Mouse (Mus musculus) embryonic facial prominence, embryonic 11.5 days (tissue): ENCODE measurements around the gene Gemin5. TPM values are rescaled to one million over a fixed set of nuclear protein-coding genes. Genes with fewer than 3 reads are reported as not detected.
"Not testable (repeated sequence)": the region's sequence is repeated elsewhere in the genome, so short reads cannot be mapped to it uniquely, and the experiment has no call there.

Experiments used
- ATAC-seq: fragments of 200-750 bp; cut with Nextera tagmentation; replicated peaks from 2 replicates; pipeline ENCODE4 v1.8.0; 2017; ENCODE audit warnings: low read depth; ENCODE audit not compliant: insufficient number of reproducible peaks, low FRiP score, low TSS enrichment
- DNase-seq: peaks from one replicate; pipeline ENCODE4 v3.0.0-alpha.2; 2015; ENCODE audit warnings: low spot score
- H3K27ac ChIP-seq: fragments of 300-500 bp; sonication (generic); replicated peaks from 2 replicates; pipeline ENCODE4 v1.5.1; 2014; ENCODE audit warnings: mild to moderate bottlenecking, low read depth, low read length, control low read depth
- H3K27me3 ChIP-seq: fragments of 300-500 bp; sonication (generic); 2 replicates; pipeline ENCODE4 v1.6.1; 2014; ENCODE audit warnings: mild to moderate bottlenecking, low read length, moderate library complexity, mixed read lengths; ENCODE audit not compliant: control insufficient read depth, insufficient read depth
- H3K36me3 ChIP-seq: fragments of 300-500 bp; sonication (generic); replicated peaks from 2 replicates; pipeline ENCODE4 v1.6.1; 2014; ENCODE audit warnings: low read depth, mild to moderate bottlenecking, low read length, moderate library complexity, mixed read lengths; ENCODE audit not compliant: control insufficient read depth, insufficient read depth
- H3K4me1 ChIP-seq: fragments of 300-500 bp; sonication (generic); 2 replicates; pipeline ENCODE4 v1.6.1; 2014; ENCODE audit warnings: low read length, mixed read lengths; ENCODE audit not compliant: control insufficient read depth, insufficient read depth
- H3K4me2 ChIP-seq: fragments of 300-500 bp; sonication (generic); 2 replicates; pipeline ENCODE4 v1.6.1; 2014; ENCODE audit warnings: low read depth, mild to moderate bottlenecking, control low read depth, low read length, moderate library complexity
- H3K4me3 ChIP-seq: fragments of 300-500 bp; sonication (generic); 2 replicates; pipeline ENCODE4 v1.5.1; 2014; ENCODE audit warnings: low read depth, low read length, control low read depth
- H3K9ac ChIP-seq: fragments of 300-500 bp; sonication (generic); replicated peaks from 2 replicates; pipeline ENCODE4 v1.6.1; 2014; ENCODE audit warnings: mild to moderate bottlenecking, control low read depth, low read length
- H3K9me3 ChIP-seq: fragments of 300-500 bp; sonication (generic); replicated peaks from 2 replicates; pipeline ENCODE4 v1.6.1; 2016; ENCODE audit warnings: mild to moderate bottlenecking, low read length, inconsistent platforms, mixed read lengths; ENCODE audit not compliant: control insufficient read depth
- WGBS: fragments of 180-500 bp; shearing (Covaris S2); extraction: QIAGEN DNeasy Blood & Tissue Kit; methylation state at CpG from one replicate; pipeline ENCODE4 v1.1.7; 2014; 5-methylcytosine and 5-hydroxymethylcytosine counted together
- polyA plus RNA-seq: library from polyadenylated mRNA; unstranded; fragments of >200 nt; fragmentation: Nextera tagmentation; extraction: Ambion mirVana; gene quantifications from 2 replicates; pipeline ENCODE4 v1.2.1, GENCODE M21; 2014

The Gemin5 gene
- polyA plus RNA-seq, result 27.3 and 27.6 TPM in 2 replicates

- Histone ChIP-seq H3K27ac (0 out of 2 replicates have a peak within 1 kb of the TSS, but pooled peaks have one; percentile 35), H3K4me1 (no peaks in the 10 kb centered on the region), H3K9ac (peak within 1 kb of the TSS; percentile 86), H3K4me2 (peak within 1 kb of the TSS; percentile 53), H3K9me3 (no peaks in the 10 kb centered on the region), H3K36me3 (peaks cover 4% of the 10 kb centered on the region), H3K27me3 (no peaks in the 10 kb centered on the region), H3K4me3 (peak within 1 kb of the TSS; percentile 92)
- 1% methylated on average over 71 of the region's 71 CpGs for WGBS
- peak; percentile 89 for DNase-seq
- peak; percentile 75 for ATAC-seq
Observed at GRCm38 (mm10) chr11:58168167-58168915, at the start of gene Gemin5. TSS of gene Gemin5 (minus strand) at chr11:58168539.

- ATAC-seq, result no peak
- no peak overlapping the region for H3K4me3 ChIP-seq
- no peak for DNase-seq
- no peaks in the 10 kb centered on the region for H3K36me3 ChIP-seq
- H3K27me3 ChIP-seq, result no peaks in the 10 kb centered on the region
- no peaks in the 10 kb centered on the region for H3K9me3 ChIP-seq
- no peak overlapping the region for H3K9ac ChIP-seq
- H3K4me1 ChIP-seq, result no peaks in the 10 kb centered on the region
- no peak overlapping the region for H3K4me2 ChIP-seq
- 85% methylated on average over 6 of the region's 6 CpGs for WGBS
- no peak overlapping the region for H3K27ac ChIP-seq
Observed at GRCm38 (mm10) chr11:58216823-58217222, 48.5 kb upstream of the Gemin5 start.

DNA sequence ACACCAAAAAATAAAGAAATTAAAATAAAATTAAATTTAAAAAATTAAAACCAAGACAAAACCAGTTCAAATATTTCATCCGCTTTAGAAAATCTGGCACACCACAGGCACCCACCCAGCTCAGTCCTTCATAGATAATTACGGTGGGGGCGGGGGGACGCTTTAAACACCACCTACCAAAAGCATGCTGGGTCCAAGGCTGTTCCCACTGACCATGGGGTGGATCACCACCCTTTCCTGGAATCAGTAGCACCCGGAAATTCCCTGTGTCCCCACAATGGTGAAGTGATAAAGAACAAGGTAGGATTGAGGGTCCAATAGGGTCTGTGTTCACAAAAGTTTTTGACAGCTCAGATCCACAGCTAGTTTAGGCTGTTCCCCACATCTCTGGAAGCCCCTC is 47.5 kb upstream of the Gemin5 start:
- H3K4me2 ChIP-seq, result no peak overlapping the region
- H3K4me1 ChIP-seq, result no peaks in the 10 kb centered on the region
- H3K4me3 ChIP-seq, result no peak overlapping the region
- H3K9me3 ChIP-seq, result no peaks in the 10 kb centered on the region
- no peaks in the 10 kb centered on the region for H3K36me3 ChIP-seq
- no peak for ATAC-seq
- no peak for DNase-seq
- H3K27ac ChIP-seq, result no peak overlapping the region
- 83% methylated on average over 5 of the region's 5 CpGs for WGBS
- H3K9ac ChIP-seq, result no peak overlapping the region
- H3K27me3 ChIP-seq, result no peaks in the 10 kb centered on the region

GRCm38 (mm10) chr11:58215049-58215430 is 46.7 kb upstream of the Gemin5 start:
- WGBS, result 38% methylated on average over 2 of the region's 3 CpGs
- not testable (repeated sequence) for H3K27ac ChIP-seq, ATAC-seq, H3K4me2 ChIP-seq, H3K4me1 ChIP-seq, H3K4me3 ChIP-seq, H3K9me3 ChIP-seq, H3K27me3 ChIP-seq, H3K9ac ChIP-seq, DNase-seq, H3K36me3 ChIP-seq

GRCm38 (mm10) chr11:58214391-58215048 is 46.2 kb upstream of the Gemin5 start:
- ATAC-seq (no peak), DNase-seq (peak; percentile 33)
- no peak overlapping the region for H3K27ac ChIP-seq
- 45% methylated on average over 16 of the region's 17 CpGs for WGBS
- H3K27me3 ChIP-seq, result no peaks in the 10 kb centered on the region
- no peaks in the 10 kb centered on the region for H3K9me3 ChIP-seq
- no peaks in the 10 kb centered on the region for H3K36me3 ChIP-seq
- H3K4me1 ChIP-seq, result no peaks in the 10 kb centered on the region
- H3K9ac ChIP-seq, result no peak overlapping the region
- peak overlapping the region; percentile 37 for H3K4me2 ChIP-seq
- H3K4me3 ChIP-seq, result peak overlapping the region; percentile 21

GRCm38 (mm10) chr11:58213673-58214342 is 45.5 kb upstream of the Gemin5 start:
- H3K4me2 ChIP-seq, result no peak overlapping the region
- no peak for DNase-seq
- H3K36me3 ChIP-seq, result no peaks in the 10 kb centered on the region
- no peak for ATAC-seq
- no peak overlapping the region for H3K9ac ChIP-seq
- H3K4me3 ChIP-seq, result no peak overlapping the region
- no peak overlapping the region for H3K27ac ChIP-seq
- H3K9me3 ChIP-seq, result no peaks in the 10 kb centered on the region
- WGBS, result 85% methylated on average over 7 of the region's 7 CpGs
- no peaks in the 10 kb centered on the region for H3K4me1 ChIP-seq
- no peaks in the 10 kb centered on the region for H3K27me3 ChIP-seq

DNA sequence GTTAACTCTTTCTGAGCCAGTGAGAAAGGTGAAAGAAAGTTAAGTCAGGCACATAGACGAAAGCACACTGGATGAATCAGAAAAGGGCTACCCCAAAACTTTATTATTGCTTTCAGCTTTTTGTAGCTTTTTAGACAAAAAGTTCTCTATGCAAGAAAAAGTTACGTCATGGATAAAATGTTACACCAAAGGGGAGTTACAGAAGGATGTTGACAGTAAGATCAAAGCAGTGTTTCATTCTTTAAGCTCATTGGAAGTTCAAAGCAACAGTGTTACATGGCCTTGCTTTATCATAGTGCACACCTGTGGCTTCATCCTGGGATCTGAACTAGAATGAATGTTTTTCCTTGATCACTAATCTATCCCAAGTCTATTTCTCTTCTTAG is 43.3 kb upstream of the Gemin5 start:
- no peaks in the 10 kb centered on the region for H3K36me3 ChIP-seq
- H3K4me1 ChIP-seq, result no peaks in the 10 kb centered on the region
- 12% methylated on average over 2 of the region's 2 CpGs for WGBS
- no peaks in the 10 kb centered on the region for H3K9me3 ChIP-seq
- no peak overlapping the region for H3K27ac ChIP-seq
- H3K4me2 ChIP-seq, result no peak overlapping the region
- H3K9ac ChIP-seq, result no peak overlapping the region
- no peaks in the 10 kb centered on the region for H3K27me3 ChIP-seq
- H3K4me3 ChIP-seq, result no peak overlapping the region
- DNase-seq (no peak), ATAC-seq (no peak)
